Mouse (Mus musculus) ES-Bruce4 (cell line): ENCODE results near the gene Agr2.

Experiments
- CTCF ChIP-seq: IDR thresholded peaks from one replicate; pipeline ENCODE4 v1.8.1; 2011; ENCODE audit warnings: low read depth, low read length
- EP300 ChIP-seq: IDR thresholded peaks from 2 replicates; pipeline ENCODE4 v1.6.1; 2011; ENCODE audit warnings: low read depth, low read length; ENCODE audit not compliant: insufficient read depth
- POLR2A ChIP-seq: IDR thresholded peaks from one replicate; pipeline ENCODE4 v1.8.1; 2011; ENCODE audit warnings: low read length; ENCODE audit not compliant: insufficient read depth

DNA sequence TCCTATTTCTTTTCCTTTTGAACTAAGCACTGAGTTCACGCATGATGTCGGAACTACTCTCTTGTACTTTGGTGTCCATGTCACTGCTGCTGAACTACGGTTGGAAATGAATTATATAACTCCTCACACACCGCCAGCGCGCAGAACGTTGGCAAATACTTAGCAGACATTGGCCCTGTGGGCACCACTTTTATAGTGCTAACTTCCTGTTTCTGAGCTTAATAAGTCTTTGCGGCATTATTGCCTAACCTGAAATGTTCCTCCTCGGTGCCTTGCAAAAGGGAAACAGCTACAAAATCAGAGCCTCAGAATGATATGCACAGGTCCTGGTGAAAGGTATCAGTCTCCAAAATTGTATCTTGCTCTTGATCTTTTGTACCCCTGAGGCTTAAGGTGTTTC, 9.2 kb upstream of the Agr2 start:
- TF ChIP-seq POLR2A: no peak
- TF ChIP-seq CTCF: no peak
- no peak for TF ChIP-seq EP300
